Mouse (Mus musculus) forelimb bud, embryonic 11.5 days (tissue): ENCODE results near the gene C1qa.

Source experiments
- DNase-seq: peaks from one replicate; pipeline ENCODE4 v3.0.0-alpha.2; 2012; ENCODE audit warnings: low read depth, low spot score

C1qa gene

GRCm38 (mm10) chr4:136898637-136899036 is at the start of gene C1qa:
Gene C1qa, minus strand, starts transcription at chr4:136898803.
- no peak for DNase-seq

GRCm38 (mm10) chr4:136945397-136945796 is 46.8 kb upstream of the C1qa start:
- no peak for DNase-seq

GRCm38 (mm10) chr4:136944558-136945350 is 46.2 kb upstream of the C1qa start:
- no peak for DNase-seq

GRCm38 (mm10) chr4:136943175-136943574 is 44.6 kb upstream of the C1qa start:
- no peak for DNase-seq

- no peak for DNase-seq
These were observed 44.2 kb upstream of the C1qa start for GRCm38 (mm10) chr4:136942761-136943160.

GRCm38 (mm10) chr4:136937935-136938334 is 39.3 kb upstream of the C1qa start:
- no peak for DNase-seq

- no peak for DNase-seq
These were observed 38.7 kb upstream of the C1qa start for GRCm38 (mm10) chr4:136937344-136937743.

- DNase-seq, result no peak
These were observed 36.4 kb upstream of the C1qa start for GRCm38 (mm10) chr4:136934746-136935613.

GRCm38 (mm10) chr4:136930474-136930873 is 31.9 kb upstream of the C1qa start:
- no peak for DNase-seq

GRCm38 (mm10) chr4:136928928-136929327 is 30.3 kb upstream of the C1qa start:
- DNase-seq, result peak; percentile 73

- no peak for DNase-seq
These were observed 27.2 kb upstream of the C1qa start for GRCm38 (mm10) chr4:136925804-136926203.

- DNase-seq, result peak; percentile 84
These were observed 25.9 kb upstream of the C1qa start for GRCm38 (mm10) chr4:136924529-136924928.

- DNase-seq, result no peak
These were observed 20.9 kb upstream of the C1qa start for GRCm38 (mm10) chr4:136919526-136919925.

GRCm38 (mm10) chr4:136918834-136919233 is 20.2 kb upstream of the C1qa start:
- no peak for DNase-seq

GRCm38 (mm10) chr4:136917165-136917524 is 18.5 kb upstream of the C1qa start:
- DNase-seq, result no peak

- DNase-seq, result no peak
These were observed 18.0 kb upstream of the C1qa start for GRCm38 (mm10) chr4:136916359-136917164.

GRCm38 (mm10) chr4:136912841-136913240 is 14.2 kb upstream of the C1qa start:
- DNase-seq, result no peak

- DNase-seq, result no peak
These were observed 13.2 kb upstream of the C1qa start for GRCm38 (mm10) chr4:136911804-136912203.

- DNase-seq, result no peak
These were observed 12.6 kb upstream of the C1qa start for GRCm38 (mm10) chr4:136911211-136911646.

GRCm38 (mm10) chr4:136907809-136908208 is 9.2 kb upstream of the C1qa start:
- DNase-seq, result no peak

GRCm38 (mm10) chr4:136907033-136907432 is 8.4 kb upstream of the C1qa start:
- peak; percentile 85 for DNase-seq
